Mouse (Mus musculus) heart, adult 2 months (tissue): Measurements from ENCODE around the gene Zcchc17. TPM values are rescaled to one million over a fixed set of nuclear protein-coding genes. Genes with fewer than 3 reads are reported as not detected.

Source experiments
- DNase-seq, 2 experiments: peaks; one replicate each; pipeline ENCODE4 v3.0.0; 2021
- H3K27ac ChIP-seq: fragments of 200-600 bp; 2 replicates; pipeline ENCODE4 v1.8.1; 2022
- H3K27me3 ChIP-seq: fragments of 200-500 bp; 2 replicates; pipeline ENCODE4 v1.6.1; 2012; ENCODE audit warnings: mild to moderate bottlenecking, low read length, inconsistent platforms, mixed read lengths; ENCODE audit not compliant: control insufficient read depth, insufficient read depth
- H3K36me3 ChIP-seq: fragments of 200-500 bp; 2 replicates; pipeline ENCODE4 v1.6.1; 2012; ENCODE audit warnings: low read length, inconsistent platforms; ENCODE audit not compliant: control insufficient read depth, insufficient read depth
- H3K4me1 ChIP-seq: fragments of 200-500 bp; 2 replicates; pipeline ENCODE4 v1.6.1; 2011; ENCODE audit warnings: low read length; ENCODE audit not compliant: control insufficient read depth, insufficient read depth
- H3K4me3 ChIP-seq: fragments of 200-600 bp; 2 replicates; pipeline ENCODE4 v1.8.1; 2022
- H3K79me2 ChIP-seq: fragments of 200-500 bp; replicated peaks from 2 replicates; pipeline ENCODE4 v1.6.1; 2012; ENCODE audit warnings: mild to moderate bottlenecking, inconsistent platforms, low read length, moderate library complexity, mixed read lengths; ENCODE audit not compliant: control insufficient read depth, insufficient read depth
- H3K9ac ChIP-seq: fragments of 200-500 bp; 2 replicates; pipeline ENCODE4 v1.6.1; 2012; ENCODE audit warnings: low read depth, mild to moderate bottlenecking, control low read depth, inconsistent platforms, low read length, mixed read lengths
- CTCF ChIP-seq: fragments of 200-600 bp; IDR thresholded peaks from 2 replicates; pipeline ENCODE4 v1.8.1; 2022; ENCODE audit warnings: antibody characterized with exemption, mild to moderate bottlenecking, moderate library complexity
- EP300 ChIP-seq: fragments of 200-500 bp; IDR thresholded peaks from 2 replicates; pipeline ENCODE4 v1.6.1; 2011; ENCODE audit warnings: low read depth, low read length, control low read depth; ENCODE audit not compliant: insufficient read depth
- POLR2A ChIP-seq: fragments of 200-500 bp; IDR thresholded peaks from 2 replicates; pipeline ENCODE4 v1.6.1; 2011; ENCODE audit warnings: mild to moderate bottlenecking, low read depth, low read length, control low read depth; ENCODE audit not compliant: insufficient read depth
- whole genome bisulfite sequencing: fragments of 180-500 bp; shearing (Covaris S2); methylation state at CpG from one replicate; pipeline ENCODE4 v1.1.7; 2018; 5-methylcytosine and 5-hydroxymethylcytosine counted together
- intact Hi-C: fragments of 180-260 bp; cut with DNase I; formaldehyde crosslinking; loops from one replicate; pipeline ENCODE4 v1.15.1; 2025
- polyA plus RNA-seq: library from polyadenylated mRNA; depleted of rRNA; stranded (reverse); fragments of >200 nt; gene quantifications from 2 replicates; pipeline ENCODE4 v1.2.3, GENCODE M21; 2012
- total RNA-seq, 2 experiments: library from RNA; stranded (reverse); gene quantifications; 2 replicates each; pipeline ENCODE4 v1.2.3; 2021

Gene Zcchc17
- total and polyA plus RNA-seq, 3 experiments: 15.0 to 30.7 (median 25.8) TPM

- no peaks in the 10 kb centered on the region for H3K36me3 ChIP-seq
- peaks cover 4% of the 10 kb centered on the region for H3K27me3 ChIP-seq
- H3K4me3 ChIP-seq: no peak within 1 kb of the TSS
- WGBS: 74% methylated on average over 2 of the region's 2 CpGs
- H3K27ac ChIP-seq: no peak within 1 kb of the TSS
- no peaks in the 10 kb centered on the region for H3K4me1 ChIP-seq
- TF ChIP-seq CTCF: no peak
- TF ChIP-seq POLR2A: no peak
- TF ChIP-seq EP300: no peak
- no peaks in the 10 kb centered on the region for H3K79me2 ChIP-seq
- intact Hi-C loops: no loop called here
- no peak for DNase-seq
- H3K9ac ChIP-seq: no peak within 1 kb of the TSS
These were observed 80.6 kb downstream of the Zcchc17 start, which contains the start of gene Serinc2 for GRCm38 (mm10) chr4:130279105-130279504. Serinc2 (minus strand) TSS chr4:130279205.

DNA sequence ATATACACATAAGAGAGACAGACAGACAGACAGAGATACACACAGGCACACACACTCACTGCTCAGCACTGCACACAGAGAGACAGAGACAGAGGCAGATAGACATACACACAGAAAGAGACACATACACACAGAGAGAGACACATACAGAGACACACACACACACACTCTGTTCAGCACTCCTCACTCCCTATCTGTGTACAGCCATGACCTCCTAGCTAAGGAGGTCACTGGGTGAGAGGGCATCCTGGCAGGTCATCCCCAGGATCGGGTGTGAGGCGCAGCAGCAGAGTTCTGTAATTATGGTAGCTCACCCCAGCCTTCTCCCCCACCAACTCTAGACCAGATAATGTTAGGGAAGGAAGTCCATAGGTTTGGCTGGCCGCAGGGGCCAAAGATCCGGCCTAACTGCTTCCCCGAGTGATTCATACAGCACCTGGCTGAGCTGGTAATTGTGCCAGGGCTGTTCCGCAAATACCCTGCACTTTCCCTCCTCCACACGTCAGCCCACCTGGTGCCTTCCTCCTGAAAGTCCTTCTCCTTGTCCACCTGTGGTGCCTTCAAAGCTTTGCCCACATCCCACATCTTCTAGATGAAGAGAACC lies 83.1 kb downstream of the Zcchc17 start:
- WGBS: 60% methylated on average over 7 of the region's 7 CpGs
- Histone ChIP-seq H3K36me3 (no peaks in the 10 kb centered on the region), H3K4me3 (no peak overlapping the region), H3K4me1 (no peaks in the 10 kb centered on the region; the same call in 1 of the 2 replicates), H3K79me2 (no peaks in the 10 kb centered on the region), H3K9ac (no peak overlapping the region), H3K27ac (no peak overlapping the region), H3K27me3 (peaks cover 7% of the 10 kb centered on the region)
- intact Hi-C loops: no loop called here
- TF ChIP-seq POLR2A: no peak
- TF ChIP-seq CTCF: no peak
- DNase-seq: no peak

DNA sequence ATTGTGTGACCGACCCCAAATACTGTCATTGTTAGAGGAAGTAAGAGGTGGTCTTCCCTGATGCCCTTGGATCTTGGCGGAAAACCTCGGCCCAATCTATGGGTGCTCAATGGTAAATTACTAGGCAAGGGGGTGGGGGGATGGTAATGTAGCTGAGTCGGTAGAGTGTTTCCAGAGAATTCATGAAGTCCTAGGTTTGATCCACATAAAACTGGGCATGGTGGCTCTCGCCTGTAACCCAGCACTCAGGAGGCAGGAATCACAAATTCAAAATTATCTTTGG lies 84.0 kb downstream of the Zcchc17 start:
- WGBS: 58% methylated on average over 5 of the region's 5 CpGs
- Histone ChIP-seq H3K36me3 (no peaks in the 10 kb centered on the region), H3K27me3 (peaks cover 7% of the 10 kb centered on the region), H3K4me3 (no peak overlapping the region), H3K79me2 (no peaks in the 10 kb centered on the region), H3K27ac (no peak overlapping the region), H3K4me1 (no peaks in the 10 kb centered on the region; the same call in 1 of the 2 replicates), H3K9ac (no peak overlapping the region)
- intact Hi-C loops: no loop called here
- TF ChIP-seq POLR2A (no peak), CTCF (no peak), EP300 (no peak)
- DNase-seq: no peak

DNA sequence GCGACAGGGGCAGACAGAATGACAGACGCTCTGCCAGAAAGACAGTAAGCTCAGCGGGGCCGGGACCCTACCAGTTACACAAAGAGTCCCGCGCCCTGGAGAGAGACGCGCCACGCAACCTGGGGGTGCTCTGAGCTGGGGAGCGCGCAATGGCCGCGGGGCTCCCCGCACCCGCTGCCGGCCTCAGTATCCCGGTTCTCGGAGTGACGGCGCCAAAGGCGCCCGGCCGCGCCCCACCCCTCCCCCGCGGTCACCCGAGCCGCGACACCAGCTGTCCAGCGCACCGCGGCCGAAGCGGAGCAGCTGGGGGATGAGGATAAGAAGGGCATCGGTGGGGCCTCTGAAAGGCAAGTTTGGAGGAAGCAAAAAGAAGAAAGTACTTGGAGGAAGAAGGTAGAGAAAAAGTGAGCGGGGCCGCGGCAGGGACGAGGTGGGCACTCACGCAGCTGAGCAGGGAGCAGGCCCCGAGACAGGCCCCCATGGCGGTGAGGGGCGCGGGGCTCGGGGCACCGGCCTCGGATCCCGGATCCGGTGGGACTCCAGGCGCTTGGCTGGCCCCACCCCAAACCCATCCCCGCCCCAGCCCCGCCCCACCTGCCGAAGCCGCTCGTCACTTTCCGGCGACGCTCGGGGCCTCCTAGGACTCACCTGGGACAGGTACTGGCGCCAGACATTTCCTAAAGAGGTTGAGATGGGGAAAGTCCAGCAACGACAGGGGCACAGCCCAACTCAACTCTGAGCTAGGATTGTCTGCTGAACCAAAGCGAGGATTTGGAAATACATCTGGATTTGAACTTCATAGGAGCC lies 84.5 kb downstream of the Zcchc17 start:
- Histone ChIP-seq H3K27ac (no peak overlapping the region), H3K27me3 (peaks cover 7% of the 10 kb centered on the region), H3K9ac (no peak overlapping the region), H3K4me3 (peak overlapping the region; percentile 37), H3K4me1 (no peaks in the 10 kb centered on the region; the same call in 1 of the 2 replicates), H3K36me3 (no peaks in the 10 kb centered on the region), H3K79me2 (no peaks in the 10 kb centered on the region)
- DNase-seq: no peak
- intact Hi-C loops: no loop called here
- WGBS: 4% methylated on average over 61 of the region's 62 CpGs
- TF ChIP-seq POLR2A: no peak
- TF ChIP-seq CTCF: no peak
- TF ChIP-seq EP300: no peak

- Histone ChIP-seq H3K4me1 (no peaks in the 10 kb centered on the region; the same call in 1 of the 2 replicates), H3K79me2 (no peaks in the 10 kb centered on the region), H3K9ac (no peak overlapping the region), H3K27me3 (peaks cover 7% of the 10 kb centered on the region), H3K27ac (no peak overlapping the region), H3K36me3 (no peaks in the 10 kb centered on the region), H3K4me3 (peak overlapping the region; percentile 37; the same call in 1 of the 2 replicates)
- intact Hi-C loops: no loop called here
- TF ChIP-seq CTCF (no peak), POLR2A (no peak)
- 3% methylated on average over 29 of the region's 29 CpGs for WGBS
- no peak for DNase-seq
These were observed 85.3 kb downstream of the Zcchc17 start for GRCm38 (mm10) chr4:130274346-130275015.
